Comparison of ENCODE assay signal across 8 mouse cellular contexts in the genomic region with DNA sequence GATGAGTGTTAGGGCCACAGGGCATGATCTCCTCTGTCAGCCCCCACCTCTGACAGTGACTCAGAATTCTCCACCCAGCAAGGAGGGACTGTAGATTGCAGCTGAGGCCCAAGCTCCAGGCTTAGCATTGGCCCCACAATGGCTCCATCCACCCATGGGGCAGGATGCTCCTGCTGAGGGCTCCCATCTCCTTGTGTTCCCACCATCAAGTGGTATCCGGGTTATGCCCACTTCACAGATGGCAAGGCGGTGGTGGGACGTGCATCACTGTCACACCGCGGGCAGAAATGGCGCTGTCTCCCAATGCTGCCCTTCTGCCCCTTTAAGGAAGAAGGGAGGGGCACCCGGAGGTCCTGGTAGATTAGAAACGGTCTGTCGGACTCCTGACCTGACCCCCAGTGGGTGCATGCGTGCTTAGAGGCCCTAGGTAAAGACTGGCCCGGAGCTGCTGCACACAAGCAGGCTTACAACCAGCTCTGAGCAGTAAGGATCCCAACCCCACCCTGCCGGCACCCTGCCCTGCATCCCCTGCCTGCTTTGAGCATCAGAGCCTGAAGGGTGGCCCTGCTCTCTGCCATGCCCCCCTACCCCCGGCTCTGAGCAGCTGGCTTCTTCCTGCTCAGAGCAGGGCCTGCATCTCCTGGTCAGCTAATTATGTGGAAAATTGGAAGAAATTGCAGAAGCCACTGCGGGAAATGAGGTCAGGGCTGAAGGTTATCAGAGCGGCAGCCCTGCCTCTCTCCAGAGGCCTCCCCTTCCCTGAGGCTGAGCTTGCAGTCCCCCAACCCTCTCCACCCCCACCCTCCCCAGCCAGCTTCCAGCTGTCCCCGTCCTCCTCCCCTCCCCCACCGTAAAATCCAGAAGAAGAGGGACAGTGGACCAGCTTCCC.
DNase-seq lines count a peak whose midpoint lies in the region; ATAC-seq and TF ChIP-seq lines count a peak whose summit lies in the region.

No protein-coding gene starts in this region.

- TF ChIP-seq POLR2A in thymus, adult 2 months (IDR thresholded peaks at IDR 0.05; ENCODE audit: control insufficient read depth, extremely low read depth, insufficient read depth, low read length, poor library complexity): no peak

- no peaks in the 10 kb centered on the region for H3K36me3 ChIP-seq in heart, embryonic 12.5 days
- H3K36me3 ChIP-seq in intestine, embryonic 15.5 days: no peaks in the 10 kb centered on the region
- H3K36me3 ChIP-seq in midbrain, embryonic 13.5 days: no peaks in the 10 kb centered on the region
- no peaks in the 10 kb centered on the region for H3K36me3 ChIP-seq in thymus, adult 2 months (ENCODE audit: control insufficient read depth, insufficient read depth, low read length)

- WGBS in heart, embryonic 12.5 days: 21% methylated on average over 17 of the region's 17 CpGs
- WGBS in intestine, embryonic 15.5 days: 33% methylated on average over 17 of the region's 17 CpGs
- WGBS in midbrain, embryonic 13.5 days: 19% methylated on average over 17 of the region's 17 CpGs
- 86% methylated on average over 17 of the region's 17 CpGs for WGBS in thymus, adult 2 months

- H3K4me1 ChIP-seq in heart, embryonic 12.5 days (replicated peaks): peaks cover 86% of the 10 kb centered on the region
- H3K4me1 ChIP-seq in intestine, embryonic 15.5 days (replicated peaks): peaks cover 62% of the 10 kb centered on the region
- peaks cover 96% of the 10 kb centered on the region for H3K4me1 ChIP-seq in midbrain, embryonic 13.5 days (replicated peaks)
- H3K4me1 ChIP-seq in thymus, adult 2 months (replicated peaks; ENCODE audit: control insufficient read depth, insufficient read depth, low read length): peaks cover 47% of the 10 kb centered on the region

- TF ChIP-seq CTCF in thymus, adult 2 months (IDR thresholded peaks at IDR 0.05; ENCODE audit: borderline replicate concordance, control insufficient read depth, extremely low read depth, insufficient read depth, low read length, poor library complexity): no peak

- H3K9me3 ChIP-seq in heart, embryonic 12.5 days (replicated peaks): no peaks in the 10 kb centered on the region
- no peaks in the 10 kb centered on the region for H3K9me3 ChIP-seq in intestine, embryonic 15.5 days
- H3K9me3 ChIP-seq in midbrain, embryonic 13.5 days: no peaks in the 10 kb centered on the region

- peak overlapping the region; percentile 64 for H3K9ac ChIP-seq in heart, embryonic 12.5 days
- no peak overlapping the region for H3K9ac ChIP-seq in intestine, embryonic 15.5 days
- H3K9ac ChIP-seq in midbrain, embryonic 13.5 days (replicated peaks): peak overlapping the region; percentile 25; the same call in 1 of the 2 replicates

- no peak for DNase-seq in heart, postnatal 14 days
- peak; percentile 77 for DNase-seq in embryo, embryonic 10 days (ENCODE audit: low spot score)
- no peak for DNase-seq in thymus, adult 2 months
- no peak for DNase-seq in natural killer cell, adult 2 months (ENCODE audit: low spot score in 2 of 2)
- no peak for DNase-seq in adipocyte (ENCODE audit: low spot score)

- H3K4me3 ChIP-seq in heart, embryonic 12.5 days: peak overlapping the region; percentile 4; the same call in 1 of the 2 replicates
- H3K4me3 ChIP-seq in intestine, embryonic 15.5 days (replicated peaks): no peak overlapping the region
- no peak overlapping the region for H3K4me3 ChIP-seq in midbrain, embryonic 13.5 days (replicated peaks)
- no peak overlapping the region for H3K4me3 ChIP-seq in thymus, adult 2 months (ENCODE audit: control insufficient read depth, insufficient read depth, low read length)

- H3K4me2 ChIP-seq in heart, embryonic 12.5 days: peak overlapping the region; percentile 38
- peak overlapping the region; percentile 23 for H3K4me2 ChIP-seq in intestine, embryonic 15.5 days (replicated peaks)
- peak overlapping the region; percentile 12 for H3K4me2 ChIP-seq in midbrain, embryonic 13.5 days (replicated peaks)

- peak; percentile 51 for ATAC-seq in heart, embryonic 12.5 days (ENCODE audit: insufficient number of reproducible peaks, low FRiP score)
- ATAC-seq in intestine, embryonic 15.5 days: peak; percentile 52
- ATAC-seq in midbrain, embryonic 13.5 days: peak; percentile 44

- H3K27me3 ChIP-seq in heart, embryonic 12.5 days (replicated peaks): no peaks in the 10 kb centered on the region
- no peaks in the 10 kb centered on the region for H3K27me3 ChIP-seq in intestine, embryonic 15.5 days (replicated peaks)
- H3K27me3 ChIP-seq in midbrain, embryonic 13.5 days: no peaks in the 10 kb centered on the region; the same call in 1 of the 2 replicates
- H3K27me3 ChIP-seq in thymus, adult 2 months (ENCODE audit: control insufficient read depth, insufficient read depth, low read length): no peaks in the 10 kb centered on the region

- intact Hi-C loops in heart, postnatal 14 days (cut with DNase I): no loop called here

- peak overlapping the region; percentile 83 for H3K27ac ChIP-seq in heart, embryonic 12.5 days (ENCODE audit: poor library complexity, severe bottlenecking)
- peak overlapping the region; percentile 48 for H3K27ac ChIP-seq in intestine, embryonic 15.5 days
- H3K27ac ChIP-seq in midbrain, embryonic 13.5 days: peak overlapping the region; percentile 89
- H3K27ac ChIP-seq in thymus, adult 2 months (ENCODE audit: control insufficient read depth, insufficient read depth, low read length): no peak overlapping the region
